Mouse (Mus musculus): ENCODE measurements around the gene Anks1b. TPM values are rescaled to one million over a fixed set of nuclear protein-coding genes. Genes with fewer than 3 reads are reported as not detected.

Gene Anks1b
- polyA plus RNA-seq, 1 experiment from 2014 or later = 0.01 TPM

GRCm38 (mm10) chr10:90863881-90864598 lies 990.7 kb downstream of the Anks1b start:
- in situ Hi-C loops (cut with MboI; ENCODE audit: low pct_unique_long_range_greater_than_20kb) = loop anchor here (5.0 kb wide), 1 partner anchor 168 kb away; no protein-coding TSS in a partner anchor
- CTCF ChIA-PET = interaction anchor here (0.8 to 1.3 kb wide), 3 partner anchors 126 to 136 kb away, joined by 3 to 4 read pairs (median 3); no protein-coding TSS in a partner anchor
- peak; percentile 42 for DNase-seq (ENCODE audit: low read depth, low spot score)
- ATAC-seq = peak; percentile 89
- POLR2A ChIA-PET = no interaction called here
- TF ChIP-seq CTCF (IDR thresholded peaks at IDR 0.05) = no peak
- no peaks in the 10 kb centered on the region for H3K27me3 ChIP-seq

GRCm38 (mm10) chr10:90864599-90864889 lies 991.2 kb downstream of the Anks1b start:
- peak; percentile 77 for ATAC-seq
- POLR2A ChIA-PET = no interaction called here

DNA sequence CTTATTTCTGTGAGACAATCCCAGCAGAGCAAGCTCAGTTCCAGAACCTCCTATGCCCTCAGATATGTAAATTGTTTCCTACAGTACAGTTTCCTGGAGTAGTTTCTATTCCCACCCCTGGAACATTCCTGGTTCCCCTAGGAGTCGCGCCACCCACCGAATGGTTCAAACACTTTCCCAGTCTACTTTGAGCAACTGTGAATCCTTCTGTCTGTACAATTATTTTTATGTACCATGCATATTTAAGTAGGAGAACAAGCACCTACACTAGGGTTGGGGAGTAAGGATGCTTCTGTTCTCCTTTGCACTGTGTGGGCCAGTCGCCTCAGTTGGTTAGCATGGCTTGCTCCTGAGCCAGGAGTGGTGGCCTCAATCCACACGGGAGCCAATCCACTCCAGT lies 999.9 kb downstream of the Anks1b start:
- in situ Hi-C loops (cut with MboI; ENCODE audit: low pct_unique_long_range_greater_than_20kb) = loop anchor here (5.0 kb wide), 1 partner anchor 141 kb away; no protein-coding TSS in a partner anchor
- ChIA-PET POLR2A (no interaction called here), CTCF (no interaction called here)
- ATAC-seq (no peak), DNase-seq (ENCODE audit: low read depth, low spot score) (no peak)
- TF ChIP-seq CTCF (IDR thresholded peaks at IDR 0.05) = no peak
- H3K27me3 ChIP-seq = no peaks in the 10 kb centered on the region

More at GRCm38 (mm10) chr10:90864599-90864889, 991.2 kb downstream of the Anks1b start:
- no peak for DNase-seq (ENCODE audit: low read depth, low spot score)
- in situ Hi-C loops (cut with MboI; ENCODE audit: low pct_unique_long_range_greater_than_20kb) = loop anchor here (5.0 kb wide), 1 partner anchor 168 kb away; no protein-coding TSS in a partner anchor
- peak; percentile 59 for TF ChIP-seq CTCF (IDR thresholded peaks at IDR 0.05)
- CTCF ChIA-PET = interaction anchor here (0.8 to 1.3 kb wide), 3 partner anchors 127 to 136 kb away, joined by 3 to 4 read pairs (median 3); no protein-coding TSS in a partner anchor
- no peaks in the 10 kb centered on the region for H3K27me3 ChIP-seq

DNA sequence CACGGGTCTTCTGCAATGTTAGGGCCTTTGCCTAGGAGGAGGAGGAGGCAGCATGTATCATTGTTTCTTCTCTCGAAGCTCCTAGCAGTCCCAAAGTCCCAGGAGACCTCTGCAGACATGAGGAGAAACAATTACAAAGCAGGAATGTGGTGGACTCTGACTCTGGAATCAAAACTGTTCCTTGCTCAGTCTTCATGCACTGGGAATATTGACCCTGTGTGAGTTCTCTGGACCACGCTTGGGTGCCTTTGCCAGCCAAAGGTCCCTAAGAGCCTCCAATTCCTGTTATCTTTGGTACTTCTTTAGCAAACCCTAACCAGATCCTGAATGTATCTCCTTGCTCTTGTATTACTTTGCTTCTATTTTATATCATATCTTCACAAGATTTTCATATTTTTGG lies 1000.9 kb downstream of the Anks1b start:
- ATAC-seq (no peak), DNase-seq (ENCODE audit: low read depth, low spot score) (no peak)
- ChIA-PET POLR2A (interaction anchor here (0.5 kb wide), 1 partner anchor 163 kb away, joined by 4 read pairs; no protein-coding TSS in a partner anchor), CTCF (no interaction called here)
- in situ Hi-C loops (cut with MboI; ENCODE audit: low pct_unique_long_range_greater_than_20kb) = loop anchor here (5.0 kb wide), 1 partner anchor 142 kb away; no protein-coding TSS in a partner anchor
- no peaks in the 10 kb centered on the region for H3K27me3 ChIP-seq
- TF ChIP-seq CTCF (IDR thresholded peaks at IDR 0.05) = no peak

DNA sequence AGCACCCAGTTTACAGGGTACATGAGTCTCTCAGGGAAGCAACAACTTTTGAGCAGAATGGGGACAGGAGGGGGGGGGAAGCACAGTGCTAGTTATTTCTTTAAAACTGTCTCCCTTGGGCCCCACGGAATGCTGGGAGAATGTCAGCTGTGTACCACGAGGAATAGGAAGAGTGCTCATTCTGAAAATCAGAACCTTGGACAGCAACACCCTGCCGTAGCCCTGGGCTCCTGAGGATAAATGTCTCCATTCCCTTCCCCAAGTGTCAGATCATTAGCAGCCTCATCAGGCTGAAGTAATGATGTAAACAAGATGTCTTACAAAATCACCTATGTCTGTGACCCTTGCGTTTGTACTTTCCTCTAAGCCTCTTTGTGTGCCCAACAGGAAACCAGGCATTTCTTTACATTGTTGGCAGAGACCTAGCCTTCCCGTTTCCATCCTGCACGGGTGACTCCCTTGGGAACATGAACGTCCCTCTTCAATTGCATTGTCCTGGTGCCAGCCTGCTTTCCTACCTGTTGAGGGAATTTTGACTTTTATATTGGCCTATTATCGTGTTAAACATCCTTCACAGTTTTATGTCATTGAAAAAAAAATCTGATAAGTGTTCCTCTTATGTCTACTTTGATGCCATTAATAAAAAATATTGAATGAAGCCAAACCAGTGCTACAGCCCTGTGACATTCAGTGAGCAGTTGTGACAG lies 1007.7 kb downstream of the Anks1b start:
- in situ Hi-C loops (cut with MboI; ENCODE audit: low pct_unique_long_range_greater_than_20kb) = no loop called here
- POLR2A ChIA-PET = no interaction called here
- CTCF ChIA-PET = no interaction called here
- no peak for TF ChIP-seq CTCF (IDR thresholded peaks at IDR 0.05)
- H3K27me3 ChIP-seq = peaks cover 18% of the 10 kb centered on the region
- DNase-seq (ENCODE audit: low read depth, low spot score) = no peak
- ATAC-seq = peak; percentile 51

GRCm38 (mm10) chr10:90889566-90889965 lies 1016.3 kb downstream of the Anks1b start:
- TF ChIP-seq CTCF (IDR thresholded peaks at IDR 0.05) = no peak
- ATAC-seq (no peak), DNase-seq (ENCODE audit: low read depth, low spot score) (no peak)
- CTCF ChIA-PET = no interaction called here
- peaks cover 12% of the 10 kb centered on the region for H3K27me3 ChIP-seq
- POLR2A ChIA-PET = no interaction called here
- in situ Hi-C loops (cut with MboI; ENCODE audit: low pct_unique_long_range_greater_than_20kb) = no loop called here

DNA sequence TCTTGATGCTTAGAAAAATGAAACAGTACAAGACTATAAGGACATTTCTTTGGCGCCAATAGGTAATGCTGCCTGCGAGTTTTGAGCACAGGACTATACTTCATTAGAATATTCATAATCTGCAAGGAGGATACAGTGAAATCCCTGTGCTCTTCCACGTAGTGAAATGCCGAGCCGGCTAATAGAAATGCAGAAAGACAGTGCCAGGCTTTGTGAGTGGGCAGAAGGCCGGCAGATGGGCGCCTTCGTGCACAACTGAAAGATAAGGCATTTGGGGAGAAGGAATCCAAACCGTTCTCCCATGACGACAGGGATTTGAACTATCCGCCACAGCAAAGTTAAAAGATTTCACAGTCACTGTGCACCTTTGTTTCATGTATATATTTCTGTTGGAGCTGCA lies 1019.4 kb downstream of the Anks1b start:
- TF ChIP-seq CTCF (IDR thresholded peaks at IDR 0.05) = no peak
- DNase-seq (ENCODE audit: low read depth, low spot score) = no peak
- peaks cover 3% of the 10 kb centered on the region for H3K27me3 ChIP-seq
- ATAC-seq = no peak
- in situ Hi-C loops (cut with MboI; ENCODE audit: low pct_unique_long_range_greater_than_20kb) = no loop called here
- POLR2A ChIA-PET = no interaction called here
- CTCF ChIA-PET = interaction anchor here (1.2 kb wide), 1 partner anchor 24 kb away, joined by 3 read pairs; no protein-coding TSS in a partner anchor

- POLR2A ChIA-PET = interaction anchor here (0.7 kb wide), 1 partner anchor 12 kb away, joined by 3 read pairs; no protein-coding TSS in a partner anchor
- CTCF ChIA-PET = interaction anchor here (0.6 to 2.2 kb wide), 2 partner anchors 11 to 897 kb away, joined by 3 to 5 read pairs; no protein-coding TSS in a partner anchor
- no peak for TF ChIP-seq CTCF (IDR thresholded peaks at IDR 0.05)
- peaks cover 24% of the 10 kb centered on the region for H3K27me3 ChIP-seq
- ATAC-seq = no peak
- in situ Hi-C loops (cut with MboI; ENCODE audit: low pct_unique_long_range_greater_than_20kb) = no loop called here
- DNase-seq (ENCODE audit: low read depth, low spot score) = no peak
Measured at GRCm38 (mm10) chr10:90897894-90898293, 1024.6 kb downstream of the Anks1b start.

- POLR2A ChIA-PET = no interaction called here
- CTCF ChIA-PET = interaction anchor here (0.8 to 1.4 kb wide), 2 partner anchors 11 to 13 kb away, joined by 3 to 4 read pairs; no protein-coding TSS in a partner anchor
- TF ChIP-seq CTCF (IDR thresholded peaks at IDR 0.05) = no peak
- no peak for DNase-seq (ENCODE audit: low read depth, low spot score)
- in situ Hi-C loops (cut with MboI; ENCODE audit: low pct_unique_long_range_greater_than_20kb) = no loop called here
- H3K27me3 ChIP-seq = peaks cover 20% of the 10 kb centered on the region
- no peak for ATAC-seq
Measured at GRCm38 (mm10) chr10:90904185-90904584, 1030.9 kb downstream of the Anks1b start.

GRCm38 (mm10) chr10:90907381-90907780 lies 1034.1 kb downstream of the Anks1b start:
- peaks cover 5% of the 10 kb centered on the region for H3K27me3 ChIP-seq
- no peak for DNase-seq (ENCODE audit: low read depth, low spot score)
- no peak for ATAC-seq
- ChIA-PET CTCF (no interaction called here), POLR2A (interaction anchor here (0.6 kb wide), 1 partner anchor 15 kb away, joined by 4 read pairs; no protein-coding TSS in a partner anchor)
- in situ Hi-C loops (cut with MboI; ENCODE audit: low pct_unique_long_range_greater_than_20kb) = no loop called here
- no peak for TF ChIP-seq CTCF (IDR thresholded peaks at IDR 0.05)

DNA sequence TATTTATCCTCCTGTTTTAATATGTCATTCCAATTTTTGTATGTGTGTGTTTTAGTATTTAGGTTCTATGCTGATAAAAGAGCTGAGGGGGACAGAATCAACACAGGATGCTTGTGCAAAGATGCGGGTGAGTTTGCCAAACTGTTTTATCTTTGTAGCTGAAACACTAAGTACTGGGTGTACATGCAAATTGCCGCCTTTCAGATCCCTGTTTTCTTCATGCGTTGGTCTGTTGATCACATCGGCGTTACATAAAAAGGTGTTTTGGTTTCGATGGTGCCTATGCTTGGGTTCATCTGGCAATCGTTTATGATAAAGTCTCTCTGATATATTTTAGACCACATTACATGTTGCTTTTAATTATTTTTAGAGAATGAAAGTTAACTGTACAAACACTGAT lies 1050.2 kb downstream of the Anks1b start:
- ChIA-PET POLR2A (no interaction called here), CTCF (interaction anchor here (1.6 kb wide), 1 partner anchor 17 kb away, joined by 3 read pairs; no protein-coding TSS in a partner anchor)
- in situ Hi-C loops (cut with MboI; ENCODE audit: low pct_unique_long_range_greater_than_20kb) = no loop called here
- H3K27me3 ChIP-seq = peaks cover 37% of the 10 kb centered on the region
- DNase-seq (ENCODE audit: low read depth, low spot score) (no peak), ATAC-seq (no peak)
- TF ChIP-seq CTCF (IDR thresholded peaks at IDR 0.05) = no peak
